Mouse (Mus musculus) subcutaneous adipose tissue, adult 2 months (tissue): Measurements from ENCODE around the gene Gm6408. TPM values are rescaled to one million over a fixed set of nuclear protein-coding genes. Genes with fewer than 3 reads are reported as not detected.

Experiments
- polyA plus RNA-seq: library from polyadenylated mRNA; depleted of rRNA; stranded (reverse); fragments of >200 nt; gene quantifications from 2 replicates; pipeline ENCODE4 v1.2.3, GENCODE M21; 2012; ENCODE audit warnings: low replicate concordance; rRNA removed

Gene Gm6408
- not detected in 2 replicates for polyA plus RNA-seq

DNA sequence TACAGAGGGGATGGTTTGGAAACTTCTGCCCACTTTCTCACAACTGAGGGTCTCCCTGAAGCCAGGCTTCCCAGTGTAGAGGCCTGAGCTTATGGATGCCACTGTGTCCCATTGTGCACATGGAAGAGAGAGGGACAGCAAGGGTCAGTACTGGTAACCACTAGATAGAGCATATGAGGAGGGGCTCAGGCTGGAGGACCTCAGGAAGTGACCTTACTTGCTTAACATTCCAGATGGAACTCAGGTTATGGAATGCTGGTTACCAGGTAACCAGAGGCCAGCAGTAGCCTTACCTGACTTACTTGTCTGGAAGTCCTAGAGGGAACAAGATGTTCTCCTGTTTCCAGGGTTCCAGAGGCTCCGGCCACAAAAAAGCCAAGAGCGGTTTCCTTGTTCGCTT lies at the start of gene Gm6408:
TSS of gene Gm6408 (plus strand) at position 301 of the 400 bp plus-strand sequence.

DNA sequence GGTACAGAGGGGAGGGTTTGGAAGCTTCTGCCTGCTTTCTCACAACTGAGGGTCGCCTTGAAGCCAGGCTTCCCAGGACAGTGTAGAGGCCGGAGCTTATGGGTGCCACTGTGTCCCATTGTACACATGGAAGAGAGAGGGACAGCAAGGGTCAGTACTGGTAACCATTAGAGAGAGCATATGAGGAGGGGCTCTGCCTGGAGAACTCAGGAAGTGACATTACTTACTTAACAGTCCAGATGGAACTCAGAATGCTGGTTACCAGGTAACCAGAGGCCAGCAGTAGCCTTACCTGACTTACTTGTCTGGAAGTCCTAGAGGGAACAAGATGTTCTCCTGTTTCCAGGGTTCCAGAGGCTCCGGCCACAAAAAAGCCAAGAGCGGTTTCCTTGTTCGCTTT lies 9.3 kb downstream of the Gm6408 start, which contains the start of gene Gm6370:
TSS of gene Gm6370 (plus strand) at position 301 of the 400 bp plus-strand sequence.

DNA sequence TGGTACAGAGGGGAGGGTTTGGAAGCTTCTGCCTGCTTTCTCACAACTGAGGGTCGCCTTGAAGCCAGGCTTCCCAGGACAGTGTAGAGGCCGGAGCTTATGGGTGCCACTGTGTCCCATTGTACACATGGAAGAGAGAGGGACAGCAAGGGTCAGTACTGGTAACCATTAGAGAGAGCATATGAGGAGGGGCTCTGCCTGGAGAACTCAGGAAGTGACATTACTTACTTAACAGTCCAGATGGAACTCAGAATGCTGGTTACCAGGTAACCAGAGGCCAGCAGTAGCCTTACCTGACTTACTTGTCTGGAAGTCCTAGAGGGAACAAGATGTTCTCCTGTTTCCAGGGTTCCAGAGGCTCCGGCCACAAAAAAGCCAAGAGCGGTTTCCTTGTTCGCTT lies 20.3 kb downstream of the Gm6408 start, which contains the start of gene 4930449I24Rik:
TSS of gene 4930449I24Rik (plus strand) at position 301 of the 400 bp plus-strand sequence.

DNA sequence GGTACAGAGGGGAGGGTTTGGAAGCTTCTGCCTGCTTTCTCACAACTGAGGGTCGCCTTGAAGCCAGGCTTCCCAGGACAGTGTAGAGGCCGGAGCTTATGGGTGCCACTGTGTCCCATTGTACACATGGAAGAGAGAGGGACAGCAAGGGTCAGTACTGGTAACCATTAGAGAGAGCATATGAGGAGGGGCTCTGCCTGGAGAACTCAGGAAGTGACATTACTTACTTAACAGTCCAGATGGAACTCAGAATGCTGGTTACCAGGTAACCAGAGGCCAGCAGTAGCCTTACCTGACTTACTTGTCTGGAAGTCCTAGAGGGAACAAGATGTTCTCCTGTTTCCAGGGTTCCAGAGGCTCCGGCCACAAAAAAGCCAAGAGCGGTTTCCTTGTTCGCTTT lies 32.1 kb downstream of the Gm6408 start, which contains the start of gene Gm3402:
TSS of gene Gm3402 (plus strand) at position 301 of the 400 bp plus-strand sequence.

DNA sequence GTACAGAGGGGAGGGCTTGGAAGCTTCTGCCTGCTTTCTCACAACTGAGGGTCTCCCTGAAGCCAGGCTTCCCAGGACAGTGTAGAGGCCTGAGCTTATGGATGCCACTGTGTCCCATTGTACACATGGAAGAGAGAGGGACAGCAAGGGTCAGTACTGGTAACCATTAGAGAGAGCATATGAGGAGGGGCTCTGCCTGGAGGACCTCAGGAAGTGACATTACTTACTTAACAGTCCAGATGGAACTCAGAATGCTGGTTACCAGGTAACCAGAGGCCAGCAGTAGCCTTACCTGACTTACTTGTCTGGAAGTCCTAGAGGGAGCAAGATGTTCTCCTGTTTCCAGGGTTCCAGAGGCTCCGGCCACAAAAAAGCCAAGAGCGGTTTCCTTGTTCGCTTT lies 43.7 kb downstream of the Gm6408 start, which contains the start of gene Gm3404:
TSS of gene Gm3404 (plus strand) at position 301 of the 400 bp plus-strand sequence.

Other genes starting within 250 kb of the Gm6408 start
- gene Wasf3, start 97.0 kb upstream of the Gm6408 start, polyA plus RNA-seq = 1.1 and 11.8 TPM in 2 replicates
- not detected in 2 replicates for gene Gm6370, start 9.4 kb downstream of the Gm6408 start, polyA plus RNA-seq
- gene 4930449I24Rik, start 20.4 kb downstream of the Gm6408 start, polyA plus RNA-seq = not detected in 2 replicates
- gene Gm3402, start 32.2 kb downstream of the Gm6408 start, polyA plus RNA-seq = not detected in 2 replicates
- not detected in 2 replicates for gene Gm3404, start 43.8 kb downstream of the Gm6408 start, polyA plus RNA-seq
- not detected in 2 replicates for gene Gm3409, start 55.7 kb downstream of the Gm6408 start, polyA plus RNA-seq
- not detected in 2 replicates for gene Gm3415, start 74.2 kb downstream of the Gm6408 start, polyA plus RNA-seq
- 0.67 TPM in 1 of 2 replicates, not detected in the other for gene Gpr12, start 103.3 kb downstream of the Gm6408 start, polyA plus RNA-seq